In the genomic region with DNA sequence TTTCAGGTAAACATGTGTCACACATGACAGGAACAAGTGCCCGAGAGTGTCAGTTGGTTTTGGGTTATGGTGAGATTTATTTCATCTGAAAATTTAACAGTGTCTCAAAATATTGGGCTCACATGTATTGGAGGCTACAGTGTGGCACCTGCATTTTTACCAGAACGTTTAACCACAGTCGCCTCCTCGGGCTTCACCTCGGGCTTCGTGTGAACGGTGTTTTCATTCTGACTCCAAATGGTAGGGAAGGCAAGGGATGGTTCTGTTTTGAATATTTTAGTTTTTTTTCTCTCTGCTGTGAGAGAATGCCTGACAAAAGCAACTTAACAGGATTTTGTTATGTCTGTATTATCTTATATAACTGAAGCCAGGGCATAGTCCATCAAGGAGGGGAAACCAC, we compare ENCODE assay signal across 31 mouse cellular contexts.
"Had no signal": no experiment of that assay in that cellular context is flagged by ENCODE, and none has a peak within 500 bp of the region (broad histone marks: within the 10 kb centered on the region; RNA-seq: fewer than 3 reads in every experiment).

No protein-coding gene starts in this region.

- H3K9ac ChIP-seq: heart, embryonic 12.5 days; heart, embryonic 13.5 days; heart, embryonic 15.5 days; hindbrain, embryonic 12.5 days; hindbrain, embryonic 13.5 days; hindbrain, embryonic 14.5 days; hindbrain, embryonic 15.5 days; intestine, embryonic 15.5 days; kidney, embryonic 15.5 days had no signal

- H3K4me1 ChIP-seq: heart, embryonic 12.5 days; heart, embryonic 13.5 days; heart, embryonic 15.5 days; hindbrain, embryonic 12.5 days; hindbrain, embryonic 13.5 days; hindbrain, embryonic 15.5 days; intestine, embryonic 15.5 days; kidney, embryonic 15.5 days had no signal

- H3K4me3 ChIP-seq: heart, embryonic 12.5 days; heart, embryonic 13.5 days; heart, embryonic 15.5 days; hindbrain, embryonic 10.5 days; hindbrain, embryonic 12.5 days; hindbrain, embryonic 13.5 days; hindbrain, embryonic 15.5 days; intestine, embryonic 15.5 days; kidney, embryonic 15.5 days; layer of hippocampus, adult 2 months; left cerebral cortex, adult 2 months had no signal

- H3K36me3 ChIP-seq: heart, embryonic 12.5 days; heart, embryonic 13.5 days; heart, embryonic 15.5 days; hindbrain, embryonic 10.5 days; hindbrain, embryonic 12.5 days; hindbrain, embryonic 13.5 days; hindbrain, embryonic 15.5 days; intestine, embryonic 15.5 days; kidney, embryonic 15.5 days had no signal

- H3K9me3 ChIP-seq: heart, embryonic 12.5 days; heart, embryonic 13.5 days; heart, embryonic 15.5 days; hindbrain, embryonic 10.5 days; hindbrain, embryonic 12.5 days; hindbrain, embryonic 13.5 days; hindbrain, embryonic 15.5 days; intestine, embryonic 15.5 days; kidney, embryonic 15.5 days had no signal

- DNase-seq: heart, postnatal 10 days; heart, postnatal 14 days; heart, postnatal 36 days; heart, postnatal 4 days; kidney, adult 11 months; kidney, adult 18-20 months; kidney, adult 2 months; kidney, adult 8-10 months; kidney, adult 9 months; kidney, postnatal 10 days; kidney, postnatal 14 days; kidney, postnatal 25 days; kidney, postnatal 36 days; kidney, postnatal 4 days; layer of hippocampus, adult 9-11 months; layer of hippocampus, postnatal 36 days had no signal

- H3K4me2 ChIP-seq: heart, embryonic 11.5 days; heart, embryonic 12.5 days; heart, embryonic 13.5 days; heart, embryonic 15.5 days; hindbrain, embryonic 12.5 days; hindbrain, embryonic 13.5 days; hindbrain, embryonic 14.5 days; hindbrain, embryonic 15.5 days; intestine, embryonic 15.5 days; kidney, embryonic 15.5 days had no signal

- H3K27me3 ChIP-seq: heart, embryonic 12.5 days; heart, embryonic 13.5 days; heart, embryonic 15.5 days; hindbrain, embryonic 12.5 days; hindbrain, embryonic 13.5 days; hindbrain, embryonic 15.5 days; intestine, embryonic 15.5 days; kidney, embryonic 15.5 days had no signal

- H3K27ac ChIP-seq: heart, embryonic 13.5 days; heart, embryonic 15.5 days; hindbrain, embryonic 10.5 days; hindbrain, embryonic 12.5 days; hindbrain, embryonic 13.5 days; hindbrain, embryonic 14.5 days; hindbrain, embryonic 15.5 days; hindbrain, postnatal 0 days; intestine, embryonic 15.5 days; kidney, embryonic 15.5 days; kidney, postnatal 0 days; layer of hippocampus, adult 2 months; left cerebral cortex, adult 2 months had no signal
